Mouse (Mus musculus): Measurements from ENCODE around the gene Pitpnm2. TPM values are rescaled to one million over a fixed set of nuclear protein-coding genes. Genes with fewer than 3 reads are reported as not detected.

Gene Pitpnm2
- total and polyA plus RNA-seq, 3 experiments: 7.0 to 22.2 TPM; not detected in 1

DNA sequence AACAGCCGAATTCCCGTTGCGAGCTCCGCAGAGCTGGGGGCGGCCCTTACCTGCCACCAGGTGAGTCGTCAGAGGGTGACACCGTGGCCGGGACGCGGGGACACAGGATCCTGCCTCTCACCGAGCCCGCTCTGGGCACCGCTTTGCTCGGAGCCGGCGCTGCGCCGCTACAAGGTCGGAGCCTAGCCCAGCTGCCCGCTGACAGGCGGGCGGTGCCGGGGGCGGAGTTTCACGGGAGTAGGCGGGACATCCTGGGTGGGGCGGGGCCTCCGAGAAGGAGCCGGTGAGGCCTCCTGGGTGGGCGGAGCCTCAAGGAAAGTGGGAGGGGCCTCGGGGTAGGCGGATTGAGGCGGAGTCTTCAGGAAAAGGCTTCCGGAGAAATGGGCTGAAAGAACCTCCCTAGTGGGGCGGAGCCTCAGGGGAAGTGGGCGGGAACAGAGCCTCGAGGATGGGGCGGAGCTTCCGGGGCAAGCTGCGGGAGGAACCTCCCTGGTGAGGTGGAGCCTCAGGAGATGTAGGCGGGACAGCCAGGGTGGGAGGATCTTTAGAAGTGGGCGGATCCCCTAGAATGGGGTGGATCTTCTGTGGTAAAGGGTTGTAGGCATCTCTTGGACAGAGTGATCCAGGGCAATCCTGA, 153.8 kb downstream of the Pitpnm2 start, which contains the start of gene Abcb9:
Abcb9 (minus strand) TSS at position 203 of the 637 bp plus-strand sequence.
- no peaks in the 10 kb centered on the region for H3K9me3 ChIP-seq (replicated peaks; ENCODE audit: insufficient read depth, low read length)
- peaks cover 0 to 3% of the 10 kb centered on the region in 2 experiments; a peak in 2 of 4 replicates for H3K36me3 ChIP-seq (ENCODE audit: control insufficient read depth in 1 of 2, insufficient read depth in 2 of 2, low read length in 2 of 2)
- H3K4me3 ChIP-seq (ENCODE audit: control insufficient read depth in 1 of 2, insufficient read depth in 1 of 2, low read depth in 2 of 2, low read length in 2 of 2): peak within 1 kb of the TSS; percentile 55 to 70
- peak; percentile 21; the same call in 1 of the 2 replicates for TF ChIP-seq MAZ (IDR thresholded peaks at IDR 0.05; ENCODE audit: low read depth, low read length)
- TF ChIP-seq MXI1 (IDR thresholded peaks at IDR 0.05; ENCODE audit: low read depth, low read length): peak; percentile 49; the same call in 1 of the 2 replicates
- TF ChIP-seq POLR2AphosphoS2 (IDR thresholded peaks at IDR 0.05; ENCODE audit: low read length): peak; percentile 97
- TF ChIP-seq TBP (IDR thresholded peaks at IDR 0.05; ENCODE audit: low read depth, low read length): 0 out of 2 replicates have a peak, but pooled peaks have one; percentile 13
- no peak for TF ChIP-seq CHD2 (IDR thresholded peaks at IDR 0.05; ENCODE audit: low read length)
- TF ChIP-seq ZMIZ1 (IDR thresholded peaks at IDR 0.05; ENCODE audit: low read depth, low read length): peak; percentile 48; the same call in 1 of the 2 replicates
- TF ChIP-seq POLR2A (IDR thresholded peaks at IDR 0.05; ENCODE audit: control insufficient read depth in 1 of 2, insufficient read depth in 1 of 2, low read depth in 1 of 2, low read length in 2 of 2, poor library complexity in 1 of 2): peak; percentile 38 to 50; a peak in 3 of 4 replicates
- TF ChIP-seq JUND (IDR thresholded peaks at IDR 0.05; ENCODE audit: low read depth, low read length): no peak
- TF ChIP-seq CHD1 (IDR thresholded peaks at IDR 0.05; ENCODE audit: low read depth, low read length): no peak
- peak; percentile 60 for TF ChIP-seq SIN3A (IDR thresholded peaks at IDR 0.05; ENCODE audit: low read length)
- peak; percentile 47; the same call in 1 of the 2 replicates for TF ChIP-seq HCFC1 (IDR thresholded peaks at IDR 0.05; ENCODE audit: low read depth, low read length)
- peak; percentile 77 for TF ChIP-seq ELF1 (IDR thresholded peaks at IDR 0.05; ENCODE audit: low read depth, low read length)
- TF ChIP-seq TCF12 (IDR thresholded peaks at IDR 0.05; ENCODE audit: low read depth, low read length): 0 out of 2 replicates have a peak, but pooled peaks have one; percentile 8
- peak; percentile 97 for DNase-seq (ENCODE audit: low read depth, low spot score)
- H3K4me1 ChIP-seq (ENCODE audit: control insufficient read depth in 1 of 2, insufficient read depth in 2 of 2, low read length in 2 of 2): peaks cover 6 to 13% of the 10 kb centered on the region in 2 experiments
- no peaks in the 10 kb centered on the region; the same call in 1 of the 2 replicates for H3K79me2 ChIP-seq (ENCODE audit: control insufficient read depth, insufficient read depth, low read length, poor library complexity)
- peak within 1 kb of the TSS; percentile 66 for H3K9ac ChIP-seq (ENCODE audit: control insufficient read depth, low read depth, low read length, poor library complexity, severe bottlenecking)
- H3K27me3 ChIP-seq (ENCODE audit: control insufficient read depth in 1 of 2, insufficient read depth in 2 of 2, low read length in 2 of 2): no peaks in the 10 kb centered on the region
- no peak within 1 kb of the TSS for H3K27ac ChIP-seq (ENCODE audit: control insufficient read depth, low read depth, low read length)

DNA sequence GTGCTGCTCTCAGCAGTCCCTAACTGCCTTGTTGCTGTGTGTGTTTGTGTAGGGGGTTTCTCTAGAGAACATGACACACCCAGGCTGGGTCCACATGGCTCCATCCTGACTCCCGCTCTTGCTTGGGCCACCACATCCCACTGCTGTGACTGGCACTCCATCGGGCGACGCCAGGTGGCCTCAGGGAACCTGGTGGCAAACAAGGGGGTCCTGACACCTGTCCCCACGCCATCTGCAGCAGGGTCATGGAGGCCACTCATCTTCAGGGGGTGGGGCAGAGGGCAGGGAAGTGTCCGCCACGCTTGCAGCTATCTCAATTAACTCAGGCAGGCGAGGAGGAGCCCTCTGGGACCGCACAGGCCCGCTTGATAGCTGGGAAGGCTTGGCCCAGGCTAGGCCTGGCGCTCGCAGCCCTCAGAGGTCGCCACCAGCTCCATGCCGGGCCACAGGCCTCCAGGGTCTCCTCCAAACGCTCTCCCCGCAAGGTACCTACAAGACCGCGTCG, 154.4 kb downstream of the Pitpnm2 start:
- no peak for DNase-seq (ENCODE audit: low read depth, low spot score)
- TF ChIP-seq MAX (IDR thresholded peaks at IDR 0.05; ENCODE audit: low read length): no peak
- no peak; the same call in 1 of the 2 replicates for TF ChIP-seq SIN3A (IDR thresholded peaks at IDR 0.05; ENCODE audit: low read length)
- TF ChIP-seq MXI1 (IDR thresholded peaks at IDR 0.05; ENCODE audit: low read depth, low read length): peak; percentile 16; the same call in 1 of the 2 replicates
- no peak; the same call in 1 of the 2 replicates for TF ChIP-seq POLR2AphosphoS5 (IDR thresholded peaks at IDR 0.05; ENCODE audit: borderline replicate concordance, low read depth, low read length)
- TF ChIP-seq TCF12 (IDR thresholded peaks at IDR 0.05; ENCODE audit: low read depth, low read length): 0 out of 2 replicates have a peak, but pooled peaks have one; percentile 5
- TF ChIP-seq USF1 (IDR thresholded peaks at IDR 0.05; ENCODE audit: low read depth, low read length): no peak
- TF ChIP-seq SMC3 (IDR thresholded peaks at IDR 0.05; ENCODE audit: low read depth, low read length): 0 out of 2 replicates have a peak, but pooled peaks have one; percentile 2
- no peak overlapping the region for H3K27ac ChIP-seq (ENCODE audit: control insufficient read depth, low read depth, low read length)
- peak overlapping the region; percentile 55 to 70 for H3K4me3 ChIP-seq (ENCODE audit: control insufficient read depth in 1 of 2, insufficient read depth in 1 of 2, low read depth in 2 of 2, low read length in 2 of 2)
- no peaks in the 10 kb centered on the region for H3K27me3 ChIP-seq (ENCODE audit: control insufficient read depth in 1 of 2, insufficient read depth in 2 of 2, low read length in 2 of 2)
- peaks cover 0 to 3% of the 10 kb centered on the region in 2 experiments; a peak in 2 of 4 replicates for H3K36me3 ChIP-seq (ENCODE audit: control insufficient read depth in 1 of 2, insufficient read depth in 2 of 2, low read length in 2 of 2)
- peak overlapping the region; percentile 66 for H3K9ac ChIP-seq (ENCODE audit: control insufficient read depth, low read depth, low read length, poor library complexity, severe bottlenecking)
- no peaks in the 10 kb centered on the region; the same call in 1 of the 2 replicates for H3K79me2 ChIP-seq (ENCODE audit: control insufficient read depth, insufficient read depth, low read length, poor library complexity)
- H3K9me3 ChIP-seq (replicated peaks; ENCODE audit: insufficient read depth, low read length): no peaks in the 10 kb centered on the region
- H3K4me1 ChIP-seq (ENCODE audit: control insufficient read depth in 1 of 2, insufficient read depth in 2 of 2, low read length in 2 of 2): peaks cover 6 to 13% of the 10 kb centered on the region in 2 experiments

Data from MEL (cell line).